Mouse (Mus musculus) brain, embryonic 14.5 days (tissue): ENCODE results near the gene Cd40. TPM values are rescaled to one million over a fixed set of nuclear protein-coding genes. Genes with fewer than 3 reads are reported as not detected.

Experiments
- DNase-seq: peaks from one replicate; pipeline ENCODE4 v3.0.0-alpha.2; 2011; ENCODE audit warnings: low read depth
- CTCF ChIP-seq: fragments of 200-500 bp; IDR thresholded peaks from 2 replicates; pipeline ENCODE4 v1.5.1; 2012; ENCODE audit warnings: inconsistent platforms, mild to moderate bottlenecking, moderate library complexity, borderline replicate concordance; ENCODE audit not compliant: insufficient read depth, insufficient read length; ENCODE audit errors: extremely low read depth
- POLR2A ChIP-seq: fragments of 200-500 bp; IDR thresholded peaks from 2 replicates; pipeline ENCODE4 v1.6.1; 2012; ENCODE audit warnings: mild to moderate bottlenecking, inconsistent platforms, borderline replicate concordance; ENCODE audit not compliant: poor library complexity, insufficient read depth, insufficient read length, severe bottlenecking; ENCODE audit errors: extremely low read depth
- polyA plus RNA-seq: library from polyadenylated mRNA; depleted of rRNA; stranded (reverse); fragments of >200 nt; gene quantifications from 2 replicates; pipeline ENCODE4 v1.2.3, GENCODE M21; 2012

Gene Cd40
- polyA plus RNA-seq, 1 experiment: 8.4 TPM

GRCm38 (mm10) chr2:165034131-165035057, 21.0 kb upstream of the Cd40 start, which contains the start of gene Ncoa5:
Gene Ncoa5 (minus strand): TSS chr2:165034867.
- peak; percentile 100 for DNase-seq
- TF ChIP-seq POLR2A (peak; percentile 87), CTCF (no peak)

DNA sequence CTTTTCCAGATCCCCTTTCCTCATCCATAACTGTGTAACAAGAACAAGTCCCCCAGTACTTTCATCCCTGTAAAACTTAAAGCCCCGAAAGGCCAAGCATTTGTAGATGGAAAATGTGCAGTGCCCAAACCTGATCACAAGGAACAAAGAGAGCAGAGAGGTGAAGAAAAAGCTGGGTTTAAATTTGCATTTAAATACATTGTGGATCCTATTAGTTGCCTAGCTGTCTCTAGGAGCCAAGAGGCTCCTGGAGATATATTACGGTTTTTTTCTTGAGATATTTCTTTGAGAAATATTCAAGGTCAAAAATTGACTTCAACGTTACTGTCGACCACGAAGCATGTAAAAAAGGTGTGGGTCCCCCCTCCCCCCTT, 20.4 kb upstream of the Cd40 start:
- no peak for DNase-seq
- TF ChIP-seq CTCF: no peak
- no peak for TF ChIP-seq POLR2A

DNA sequence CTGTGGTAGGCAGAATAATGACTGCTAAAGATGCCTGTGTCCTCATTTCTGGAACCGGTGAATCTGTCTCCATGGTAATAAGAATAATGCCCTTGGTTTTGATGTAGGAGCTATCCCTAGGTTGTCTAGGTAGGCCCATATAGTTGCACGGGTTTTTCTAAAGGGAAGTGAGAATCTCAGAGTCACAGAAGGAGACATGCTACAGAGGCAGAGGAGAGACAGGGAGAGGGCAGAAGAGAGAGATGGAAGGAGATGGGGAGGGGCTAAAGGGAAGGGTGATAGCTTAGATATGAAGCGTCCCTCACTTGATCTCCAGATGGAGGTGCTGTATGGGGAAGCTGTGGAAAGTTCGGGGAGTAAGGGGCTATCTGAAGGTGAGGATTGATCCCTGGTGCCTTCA, 18.0 kb upstream of the Cd40 start:
- no peak for DNase-seq
- TF ChIP-seq CTCF (no peak), POLR2A (no peak)

DNA sequence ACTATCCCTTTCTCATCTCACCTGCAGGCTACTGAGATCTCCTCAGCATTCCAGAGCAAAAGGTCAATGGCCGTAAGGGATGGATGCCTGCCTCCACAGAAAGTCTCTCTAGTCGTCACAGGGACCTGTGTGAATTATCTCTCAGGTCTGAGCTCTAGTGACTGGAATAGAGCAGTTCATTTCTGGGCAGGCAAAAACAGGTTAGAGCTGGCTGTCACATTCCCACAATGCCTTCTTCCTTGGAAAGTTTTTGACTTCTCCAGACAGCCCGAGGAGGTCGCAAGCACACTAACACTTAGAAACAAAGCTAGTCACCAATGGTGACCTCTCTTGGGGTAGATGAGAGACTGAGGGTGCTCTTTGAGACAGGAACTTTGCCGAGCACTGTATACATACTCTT, 13.3 kb upstream of the Cd40 start:
- DNase-seq: no peak
- TF ChIP-seq CTCF: no peak
- no peak for TF ChIP-seq POLR2A

GRCm38 (mm10) chr2:165043090-165043636, 12.3 kb upstream of the Cd40 start:
- peak; percentile 90 for DNase-seq
- no peak for TF ChIP-seq CTCF
- no peak for TF ChIP-seq POLR2A

- no peak for DNase-seq
- TF ChIP-seq CTCF: no peak
- no peak for TF ChIP-seq POLR2A
Observed at GRCm38 (mm10) chr2:165043729-165044128, 11.7 kb upstream of the Cd40 start.

- DNase-seq: no peak
- TF ChIP-seq POLR2A: no peak
- TF ChIP-seq CTCF: no peak
Observed at GRCm38 (mm10) chr2:165049044-165049443, 6.4 kb upstream of the Cd40 start.

GRCm38 (mm10) chr2:165050826-165051548, 4.4 kb upstream of the Cd40 start:
- TF ChIP-seq CTCF: no peak
- TF ChIP-seq POLR2A: no peak
- no peak for DNase-seq

DNA sequence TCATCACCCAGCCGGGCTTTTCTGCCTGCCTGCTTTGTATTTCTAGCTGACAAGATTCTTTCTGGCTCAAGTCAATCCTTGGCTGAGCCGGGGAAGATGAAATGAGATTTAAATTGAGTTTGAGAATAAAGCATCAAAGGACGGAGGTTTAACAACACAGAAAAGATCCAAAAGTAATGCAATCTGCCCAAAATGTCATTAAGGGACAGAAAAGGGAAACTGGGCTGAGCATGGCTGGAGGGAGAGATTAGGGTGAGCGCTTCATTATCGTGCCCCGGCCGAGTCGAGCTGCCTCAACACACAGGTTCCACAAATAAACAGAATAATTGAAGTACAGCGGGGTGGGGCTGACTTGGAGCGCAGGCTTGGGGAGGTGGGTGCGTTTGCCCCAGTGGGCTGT, 3.9 kb upstream of the Cd40 start:
- TF ChIP-seq POLR2A: no peak
- DNase-seq: peak; percentile 64

DNA sequence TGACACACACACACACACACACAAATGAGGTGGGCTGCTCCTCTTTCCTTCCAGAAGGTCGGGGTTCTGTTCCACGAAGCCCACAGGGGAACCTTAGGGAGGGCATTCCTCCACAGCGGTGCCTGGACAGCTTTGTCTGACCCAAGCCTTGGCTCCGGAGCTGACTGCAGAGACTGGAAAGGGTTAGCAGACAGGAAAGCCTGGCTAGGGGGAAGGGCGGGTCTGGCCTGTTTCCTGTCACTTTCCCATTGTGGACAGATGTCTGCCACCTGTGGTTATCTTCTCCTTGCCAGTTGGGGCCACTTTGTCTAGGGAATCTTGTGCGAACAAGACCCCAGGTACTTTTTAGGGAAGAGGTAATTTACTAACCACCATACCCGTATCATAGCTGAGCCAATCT, 478 bp downstream of the Cd40 start:
- TF ChIP-seq CTCF (no peak), POLR2A (no peak)
- no peak for DNase-seq

DNA sequence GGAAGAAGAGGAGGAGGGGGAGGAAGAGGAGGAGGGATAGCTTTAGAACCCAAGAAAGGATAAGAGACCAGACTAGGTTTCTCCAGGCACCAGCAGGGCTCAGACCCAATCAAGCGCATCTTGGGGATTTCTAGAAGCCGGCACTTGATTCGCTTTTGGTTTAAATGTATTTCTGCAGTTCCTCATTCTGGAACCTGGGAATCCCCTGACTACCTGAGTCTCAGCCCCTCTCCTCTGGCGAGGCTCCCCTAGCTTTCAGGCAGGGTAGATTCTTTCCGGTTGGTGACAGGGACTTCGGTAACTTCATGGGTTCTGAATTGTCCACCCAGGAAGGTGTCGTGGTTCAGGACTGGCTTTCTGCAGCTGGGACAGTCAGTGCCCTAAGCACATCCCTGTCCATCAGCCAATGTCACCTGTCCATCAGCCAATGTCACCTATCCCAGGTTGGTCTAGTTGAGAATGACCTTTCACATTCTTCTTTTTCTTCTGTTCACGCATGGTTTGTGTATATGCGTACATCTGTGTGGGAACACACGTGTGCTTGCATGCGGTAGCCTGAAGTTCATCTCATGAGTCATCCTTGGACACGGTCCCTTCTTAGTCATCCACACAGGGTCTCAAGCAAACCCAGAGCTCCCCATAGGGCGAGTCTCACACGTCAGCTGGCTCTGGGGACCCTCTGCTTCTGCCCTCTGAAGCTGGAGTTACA, 1.1 kb downstream of the Cd40 start:
- DNase-seq: no peak
- TF ChIP-seq POLR2A (no peak), CTCF (no peak)
